ENCODE assay signal across 15 mouse cellular contexts in the genomic region with DNA sequence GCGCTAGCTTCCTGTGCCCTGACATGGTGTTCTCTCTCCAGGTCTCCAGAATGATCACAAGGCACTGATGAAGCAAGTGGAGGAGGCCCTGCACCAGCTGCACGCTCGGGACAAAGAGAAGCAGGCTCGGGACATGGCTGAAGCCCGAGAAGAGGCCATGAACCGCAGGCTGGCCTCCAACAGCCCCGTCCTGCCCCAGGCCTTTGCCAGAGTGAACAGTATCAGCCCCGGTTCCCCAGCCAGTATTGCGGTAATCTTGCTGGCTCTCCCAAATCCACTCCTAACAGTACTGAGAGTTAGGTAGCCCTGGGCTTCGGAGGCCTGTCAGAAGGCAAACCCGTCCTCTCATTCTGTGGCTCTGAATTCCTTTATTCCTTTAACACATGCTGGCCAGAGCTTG. TPM values are rescaled to one million over a fixed set of nuclear protein-coding genes. Genes with fewer than 3 reads are reported as not detected.
DNase-seq lines count a peak whose midpoint lies in the region; ATAC-seq lines count a peak whose summit lies in the region.
"Had no signal": no experiment of that assay in that cellular context is flagged by ENCODE, and none has a peak within 500 bp of the region (broad histone marks: within the 10 kb centered on the region; RNA-seq: fewer than 3 reads in every experiment).

No protein-coding gene starts in this region.

- DNase-seq in adrenal gland, postnatal 36 days, result peak; percentile 18 to 29
- DNase-seq in adrenal gland, adult 8-10 months, result no peak
- peak; percentile 10 for DNase-seq in ovary, adult 18-20 months (ENCODE audit: low spot score)
- DNase-seq in ovary, postnatal 14 days (ENCODE audit: low spot score), result no peak
- peak; percentile 68 for DNase-seq in gastrocnemius, postnatal 10 days
- peak; percentile 47 to 49 for DNase-seq in heart, postnatal 36 days
- no peak for DNase-seq in embryo, embryonic 10.5 days (ENCODE audit: low spot score)
- DNase-seq: cerebellum, postnatal 36 days; thymus, postnatal 36 days had no signal

- no peak for ATAC-seq in frontal cortex, adult (ENCODE audit: low TSS enrichment)
- ATAC-seq: intestine, embryonic 15.5 days had no signal

- intact Hi-C loops in heart, postnatal 36 days (cut with DNase I), result no loop called here

RNA-seq across cellular contexts. Expression of gene Wdr66, which starts 12.4 kb away (rescaled TPM):
- 1 to 10 TPM in 1 of 2 experiments, under 1 TPM in 1; 0.89 to 1.5 TPM for total RNA-seq in adrenal gland, postnatal 36 days (2021)
- 1 to 10 TPM in 3 of 4 experiments, under 1 TPM in 1; 0.59 to 1.8 (median 1.3) TPM for total RNA-seq in adrenal gland, adult 8-10 months (2022)
- 1 to 10 TPM; 2.3 to 2.5 TPM for total RNA-seq in gastrocnemius, postnatal 10 days (2021)
- total RNA-seq in heart, postnatal 36 days (2021), result 1 to 10 TPM in 1 of 2 experiments, under 1 TPM in 1; 0.97 to 1.4 TPM
- total RNA-seq: monocyte, adult 5-6 weeks had no signal

RNA-seq across cellular contexts. Expression of gene Hpd, which starts 57.0 kb away (rescaled TPM):
- 1 to 10 TPM; 1.6 to 2.4 TPM for total RNA-seq in adrenal gland, postnatal 36 days (2021)
- 1 to 10 TPM in 3 of 4 experiments, not detected in 1; 1.2 to 1.5 (median 1.3) TPM for total RNA-seq in adrenal gland, adult 8-10 months (2022)
- total RNA-seq in gastrocnemius, postnatal 10 days (2021), result under 1 TPM in 1 of 2 experiments, not detected in 1; 0.61 TPM
- not detected for total RNA-seq in heart, postnatal 36 days (2021)
- total RNA-seq: layer of hippocampus, adult 2 months; left cerebral cortex, adult 8-10 months; megakaryocyte-erythroid progenitor cell, adult 5-6 weeks; monocyte, adult 5-6 weeks had no signal

Comparison
In these comparisons a context has a peak if more than half of its experiments do, and no peak if none do; other contexts are left out.
1. DNase-seq: peak in adrenal gland, postnatal 36 days (2 of 2), ovary, adult 18-20 months (single experiment), gastrocnemius, postnatal 10 days (single experiment) and heart, postnatal 36 days (2 of 2); none in adrenal gland, adult 8-10 months (single experiment), ovary, postnatal 14 days (single experiment) and embryo, embryonic 10.5 days (single experiment).